Mouse (Mus musculus) heart, postnatal 10 days (tissue): ENCODE data around the gene Fam217b. TPM values are rescaled to one million over a fixed set of nuclear protein-coding genes. Genes with fewer than 3 reads are reported as not detected.

Source experiments
- DNase-seq, 2 experiments: peaks; one replicate each; pipeline ENCODE4 v3.0.0; 2021
- intact Hi-C: fragments of 180-260 bp; cut with DNase I; formaldehyde crosslinking; loops from one replicate; pipeline ENCODE4 v1.15.1; 2025
- total RNA-seq, 2 experiments: library from RNA; stranded (reverse); gene quantifications; 2 replicates each; pipeline ENCODE4 v1.2.3; 2021

Fam217b gene
- total RNA-seq, 2 experiments from 2014 or later: 12.9 to 17.4 TPM

DNA sequence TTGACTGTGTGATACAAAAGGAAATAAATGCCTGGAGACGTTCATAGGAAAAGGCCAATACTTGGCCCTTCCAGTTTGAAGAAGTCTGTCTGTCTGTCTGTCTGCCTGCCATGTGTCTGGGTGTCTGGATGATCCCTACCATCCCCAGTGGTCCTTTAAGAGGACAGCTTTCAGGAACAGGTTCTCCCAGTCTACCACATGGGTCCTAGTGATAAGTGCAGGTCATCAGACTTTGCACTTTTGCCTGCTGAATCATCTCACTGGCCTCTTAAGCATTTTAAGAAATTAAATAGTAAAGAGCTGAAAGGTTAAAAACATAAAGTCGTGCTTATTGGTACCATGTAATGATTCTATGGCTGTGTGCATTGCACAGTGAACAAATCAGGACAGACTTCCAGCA lies 19.2 kb downstream of the Fam217b start:
- intact Hi-C loops: no loop called here
- DNase-seq: no peak

DNA sequence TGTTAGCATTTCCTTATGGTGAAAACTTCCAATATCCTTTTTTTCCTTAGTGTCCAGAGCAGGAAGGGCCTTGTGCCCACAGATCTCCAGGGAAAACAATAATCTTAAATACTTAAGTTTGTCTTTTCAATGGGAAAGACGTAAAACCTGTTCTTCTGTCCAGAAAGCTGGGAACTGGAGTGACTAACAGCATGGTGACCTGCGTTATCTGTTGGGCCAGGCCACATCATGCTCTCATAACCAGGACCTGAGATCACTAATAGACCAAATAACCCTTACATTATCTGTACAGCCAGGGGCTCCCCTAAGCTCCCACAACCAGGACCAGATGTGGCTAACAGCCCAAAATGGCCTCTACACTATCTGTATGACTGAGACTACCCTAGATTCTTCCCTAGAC lies 19.6 kb downstream of the Fam217b start:
- no peak for DNase-seq
- intact Hi-C loops: no loop called here

DNA sequence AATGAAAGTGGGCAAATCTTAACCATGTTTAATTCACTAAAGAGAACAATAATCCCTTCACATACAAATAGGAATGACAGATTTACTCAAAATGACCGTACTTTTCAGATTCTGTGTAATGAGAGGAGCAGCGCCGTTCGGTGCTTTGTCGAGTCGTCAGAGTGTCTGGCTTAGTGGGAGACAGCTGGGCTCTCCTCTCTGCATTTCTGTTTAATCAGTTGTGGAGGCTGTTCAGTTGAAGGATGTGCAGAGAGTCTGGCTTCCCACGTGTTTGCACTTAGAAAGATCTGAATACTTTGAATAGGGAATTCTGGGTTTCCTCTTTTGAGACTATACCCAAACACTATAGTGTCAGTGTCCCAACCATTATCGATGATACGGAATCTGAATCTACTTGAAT lies 23.0 kb downstream of the Fam217b start:
- intact Hi-C loops: no loop called here

DNA sequence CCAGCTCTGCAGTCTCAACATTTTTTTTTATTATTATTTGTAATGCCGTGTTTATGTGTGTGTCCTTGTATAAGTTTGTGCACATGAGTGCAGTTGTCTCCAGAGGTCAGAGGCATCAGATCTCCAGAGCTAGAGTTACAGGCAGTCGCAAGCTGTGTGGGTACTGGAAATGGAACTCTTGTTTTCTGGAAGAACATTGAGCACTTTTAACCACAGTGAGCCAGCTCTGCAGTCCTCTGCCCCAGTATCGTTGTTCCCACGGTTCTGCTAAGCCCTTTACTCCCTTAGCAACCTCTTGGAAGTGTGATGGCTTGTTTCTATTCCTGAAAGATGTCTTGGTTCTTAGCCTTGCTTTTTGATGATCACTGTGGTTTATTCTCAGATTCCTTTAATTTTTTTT lies 35.1 kb downstream of the Fam217b start:
- intact Hi-C loops: no loop called here

More for the DNA sequence above, 23.0 kb downstream of the Fam217b start:
- DNase-seq: no peak

DNA sequence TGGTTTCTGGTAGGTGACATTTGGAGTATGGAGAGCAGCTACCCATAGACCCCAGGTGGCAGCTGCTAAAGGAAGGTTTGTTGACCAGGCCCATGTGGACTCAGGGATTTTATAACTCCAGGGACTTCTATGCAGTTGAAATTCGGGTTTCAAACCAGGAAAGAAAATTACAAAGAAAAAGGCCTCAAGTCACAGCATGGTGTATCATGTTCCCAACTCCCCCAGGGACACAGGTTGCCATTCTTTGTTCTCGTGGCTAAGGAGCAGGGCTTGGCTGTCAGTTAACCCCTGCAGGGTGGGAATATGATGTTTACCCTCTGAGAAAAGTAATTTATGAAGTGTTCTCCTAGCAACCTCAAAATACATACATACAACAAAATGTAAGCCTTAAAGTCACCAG lies 35.9 kb downstream of the Fam217b start:
- DNase-seq: no peak
- intact Hi-C loops: no loop called here

More for the DNA sequence above, 35.1 kb downstream of the Fam217b start:
- no peak for DNase-seq

DNA sequence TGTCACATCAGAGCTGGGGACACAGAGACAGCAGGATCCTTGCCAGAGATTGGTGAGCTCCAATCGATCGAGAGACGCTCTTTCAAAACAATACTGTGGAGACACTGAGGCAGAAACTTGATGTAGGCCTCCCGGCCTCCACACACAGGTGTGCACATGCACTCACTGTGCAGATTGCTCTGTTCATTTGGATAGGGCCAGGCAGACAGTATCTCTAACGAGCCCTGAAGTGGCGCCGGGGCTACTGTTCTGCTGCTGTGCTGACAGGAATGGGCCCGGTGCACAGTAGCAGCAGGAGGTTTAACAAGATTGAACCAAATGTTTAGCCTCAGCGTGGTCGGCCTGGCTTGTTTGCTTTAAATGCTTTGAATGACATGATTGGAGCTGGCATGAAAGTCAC lies 36.6 kb downstream of the Fam217b start:
- no peak for DNase-seq
- intact Hi-C loops: no loop called here

DNA sequence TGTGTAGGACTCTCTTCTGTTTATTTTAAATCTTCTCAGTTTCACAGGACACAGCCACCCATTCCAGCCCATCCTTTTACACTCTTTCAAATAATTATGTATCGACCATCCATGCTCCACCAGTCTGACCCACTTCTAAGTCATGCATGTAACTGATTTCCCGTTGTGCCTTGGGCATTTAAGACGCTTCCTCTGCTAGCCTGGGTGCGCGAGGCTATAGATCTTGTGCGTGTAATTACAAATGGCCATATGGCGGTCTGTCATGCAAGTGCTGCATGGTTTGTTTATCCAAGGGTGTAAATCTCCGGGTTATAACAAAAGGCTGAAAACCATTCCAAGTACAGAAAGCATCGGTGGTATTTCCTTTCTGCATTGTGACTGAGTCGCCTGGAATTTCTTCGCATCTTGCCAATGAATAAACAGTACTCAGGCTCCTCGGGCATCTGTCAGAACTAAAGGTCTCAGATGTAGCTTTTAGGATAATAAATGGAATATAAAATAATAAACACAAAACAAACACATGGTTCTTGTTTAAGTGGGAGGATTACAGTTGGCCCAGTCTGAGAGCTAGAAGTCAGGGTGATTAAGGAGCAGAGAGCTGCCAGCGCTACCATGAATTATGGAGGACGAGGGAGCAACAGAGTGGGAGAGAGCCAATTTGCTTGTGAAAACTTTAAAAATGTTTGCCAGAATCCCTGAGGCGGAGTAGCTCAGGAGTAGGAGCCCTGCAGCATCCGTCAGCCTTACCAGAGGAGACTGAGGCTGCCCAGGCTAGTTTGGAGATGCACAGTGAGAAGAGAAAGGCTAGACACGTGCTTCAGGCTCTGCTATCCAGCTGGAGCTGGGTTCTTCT lies 40.6 kb downstream of the Fam217b start:
- intact Hi-C loops: no loop called here
- no peak for DNase-seq

DNA sequence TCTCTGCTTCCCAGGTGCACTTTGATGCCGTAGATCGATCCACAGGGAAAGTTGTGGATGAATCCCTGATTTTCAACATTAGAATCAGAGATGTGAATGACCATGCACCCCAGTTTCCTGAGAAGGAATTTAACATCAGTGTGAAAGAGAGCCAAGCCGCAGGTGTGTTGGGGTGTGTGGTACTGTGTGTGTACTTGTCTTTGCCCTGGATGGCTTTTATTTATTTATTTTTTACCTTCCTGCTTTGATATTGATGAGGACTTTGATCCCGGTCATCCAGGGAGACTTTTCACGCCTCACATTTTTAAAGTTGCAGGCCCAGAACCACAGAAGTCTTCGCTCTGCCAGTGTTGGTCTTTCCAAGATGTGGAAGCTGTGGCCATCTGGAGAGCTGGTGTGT lies 43.1 kb downstream of the Fam217b start:
- intact Hi-C loops: no loop called here
- DNase-seq: no peak

DNA sequence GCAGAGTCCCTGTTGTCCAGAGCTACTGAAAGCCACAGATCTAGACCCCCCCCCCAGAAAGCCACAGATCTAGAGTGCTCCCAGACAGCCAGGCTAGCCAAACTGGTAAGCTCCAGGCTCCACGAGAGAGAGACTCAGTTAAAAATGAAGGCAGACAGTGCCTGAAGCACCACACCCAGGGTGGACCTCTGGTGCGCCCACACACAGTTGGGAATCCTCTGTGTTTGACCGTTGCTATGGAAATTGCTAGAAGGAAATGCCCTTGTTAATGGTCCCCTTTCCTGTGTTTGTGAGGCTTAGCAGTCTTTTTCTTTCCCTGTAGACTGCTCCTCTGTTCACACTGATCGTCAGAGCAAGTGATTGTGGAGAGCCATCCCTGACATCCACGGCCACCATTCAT lies 46.0 kb downstream of the Fam217b start:
- intact Hi-C loops: no loop called here
- DNase-seq: no peak

DNA sequence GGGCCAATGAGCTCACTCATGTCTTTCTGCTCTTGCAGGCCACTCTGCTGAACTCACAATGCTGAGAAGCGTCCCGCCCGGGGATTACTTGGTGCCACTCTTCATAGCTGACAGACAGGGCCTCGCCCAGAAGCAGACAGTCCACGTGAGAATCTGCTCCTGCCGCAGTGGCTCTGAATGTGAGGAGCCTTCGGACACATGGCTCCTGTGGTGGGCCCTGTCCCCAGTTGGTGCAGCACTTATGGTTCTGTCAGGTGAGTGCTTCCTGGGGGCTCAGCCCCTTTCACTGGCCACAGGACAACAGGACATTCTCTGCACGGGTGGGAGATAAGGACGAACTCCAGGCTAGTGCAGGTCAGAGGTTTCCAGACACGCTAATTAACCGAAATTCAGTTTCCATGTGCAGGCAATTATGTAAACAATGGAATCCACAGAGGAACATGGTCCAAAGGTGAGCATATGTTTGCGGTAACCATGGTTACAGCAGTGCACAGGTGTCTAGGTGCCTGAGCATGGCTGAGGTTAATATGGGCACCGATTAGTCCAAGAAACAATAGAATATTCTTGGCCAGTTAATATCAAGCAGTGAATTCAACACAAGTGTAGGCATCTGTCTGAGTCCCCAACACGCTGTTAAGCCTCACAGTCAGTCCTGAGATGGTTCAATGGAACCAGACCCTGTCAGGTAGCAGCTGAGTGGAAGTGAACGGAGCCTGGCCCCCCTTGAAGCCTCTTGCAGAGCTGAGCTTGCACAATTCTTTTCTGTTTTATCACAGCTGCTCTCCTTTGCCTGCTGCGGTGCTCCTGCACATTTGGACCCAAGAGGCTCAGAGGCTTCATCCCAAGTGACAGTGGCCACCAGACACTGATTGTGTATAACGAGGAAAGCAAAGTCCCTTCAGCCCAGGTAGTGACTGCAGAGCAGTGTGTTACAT lies 57.5 kb downstream of the Fam217b start:
- intact Hi-C loops: no loop called here
- DNase-seq: no peak

DNA sequence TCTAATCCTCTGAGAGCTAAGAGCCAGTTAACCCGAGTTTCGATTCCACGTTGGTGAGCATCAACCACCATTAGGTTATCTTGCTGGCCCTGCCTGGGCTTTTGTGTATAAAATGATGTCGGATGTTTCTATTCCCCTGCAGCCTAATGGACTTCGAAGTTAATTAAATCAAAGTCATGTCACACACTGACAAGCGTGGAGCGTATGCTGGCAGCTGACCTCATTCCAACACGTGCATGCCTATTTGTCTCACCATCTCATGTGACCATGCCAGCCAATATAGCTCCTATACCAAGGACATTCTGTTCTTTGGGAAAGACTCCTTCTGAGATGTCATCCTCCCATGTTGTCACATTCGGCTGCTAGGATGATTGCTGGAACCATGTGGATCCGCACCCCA lies 59.6 kb downstream of the Fam217b start:
- intact Hi-C loops: no loop called here
- no peak for DNase-seq

Other genes with a start within 250 kb of the Fam217b start
- 1 to 10 TPM; 1.7 to 2.6 TPM for gene Sycp2, start 6.8 kb upstream of the Fam217b start, total RNA-seq
- 10 to 100 TPM; 24.1 to 29.6 TPM for gene Ppp1r3d, start 52 bp upstream of the Fam217b start, total RNA-seq
- under 1 TPM; 0.32 to 0.60 TPM for gene Cdh26, start 16.0 kb downstream of the Fam217b start, total RNA-seq